Mouse (Mus musculus): ENCODE measurements around the gene Slc36a2.

The Slc36a2 gene

GRCm38 (mm10) chr11:55183124-55183523 is 1.8 kb downstream of the Slc36a2 start:
- no peak for DNase-seq

GRCm38 (mm10) chr11:55179856-55180255 is 5.0 kb downstream of the Slc36a2 start:
- no peak for DNase-seq

- DNase-seq: no peak
Observed at GRCm38 (mm10) chr11:55178830-55179229, 6.0 kb downstream of the Slc36a2 start.

GRCm38 (mm10) chr11:55170501-55170900 is 14.4 kb downstream of the Slc36a2 start:
- no peak for DNase-seq

- DNase-seq: no peak
Observed at GRCm38 (mm10) chr11:55168914-55169313, 16.0 kb downstream of the Slc36a2 start.

- no peak for DNase-seq
Observed at GRCm38 (mm10) chr11:55168504-55168903, 16.4 kb downstream of the Slc36a2 start.

GRCm38 (mm10) chr11:55165748-55166147 is 19.1 kb downstream of the Slc36a2 start:
- DNase-seq: no peak

GRCm38 (mm10) chr11:55164723-55165122 is 20.2 kb downstream of the Slc36a2 start:
- peak; percentile 28 for DNase-seq

GRCm38 (mm10) chr11:55162670-55163069 is 22.2 kb downstream of the Slc36a2 start:
- DNase-seq: peak; percentile 53

GRCm38 (mm10) chr11:55158785-55159359 is 26.0 kb downstream of the Slc36a2 start:
- DNase-seq: peak; percentile 88

- DNase-seq: no peak
Observed at GRCm38 (mm10) chr11:55155070-55155421, 29.8 kb downstream of the Slc36a2 start.

- DNase-seq: no peak
Observed at GRCm38 (mm10) chr11:55154398-55155069, 30.3 kb downstream of the Slc36a2 start.

GRCm38 (mm10) chr11:55151608-55152007 is 33.3 kb downstream of the Slc36a2 start, which contains the start of gene Slc36a3:
Gene Slc36a3 (minus strand): TSS chr11:55151708.
- DNase-seq: no peak

- DNase-seq: no peak
Observed at GRCm38 (mm10) chr11:55148461-55148860, 36.4 kb downstream of the Slc36a2 start.

- no peak for DNase-seq
Observed at GRCm38 (mm10) chr11:55147423-55147822, 37.5 kb downstream of the Slc36a2 start.

GRCm38 (mm10) chr11:55146855-55147254 is 38.0 kb downstream of the Slc36a2 start:
- DNase-seq: no peak

- no peak for DNase-seq
Observed at GRCm38 (mm10) chr11:55144011-55144410, 40.9 kb downstream of the Slc36a2 start.

- DNase-seq: no peak
Observed at GRCm38 (mm10) chr11:55141502-55141901, 43.4 kb downstream of the Slc36a2 start.

- no peak for DNase-seq
Observed at GRCm38 (mm10) chr11:55137646-55138045, 47.2 kb downstream of the Slc36a2 start.

- DNase-seq: no peak
Observed at GRCm38 (mm10) chr11:55136770-55137547, 47.9 kb downstream of the Slc36a2 start.

- no peak for DNase-seq
Observed at GRCm38 (mm10) chr11:55134871-55135270, 50.0 kb downstream of the Slc36a2 start.

- no peak for DNase-seq
Observed at GRCm38 (mm10) chr11:55134407-55134806, 50.5 kb downstream of the Slc36a2 start.

- no peak for DNase-seq
Observed at GRCm38 (mm10) chr11:55133204-55133603, 51.7 kb downstream of the Slc36a2 start.

GRCm38 (mm10) chr11:55131946-55132345 is 52.9 kb downstream of the Slc36a2 start:
- no peak for DNase-seq
